ENCODE assay signal across 9 mouse cellular contexts in the genomic region with DNA sequence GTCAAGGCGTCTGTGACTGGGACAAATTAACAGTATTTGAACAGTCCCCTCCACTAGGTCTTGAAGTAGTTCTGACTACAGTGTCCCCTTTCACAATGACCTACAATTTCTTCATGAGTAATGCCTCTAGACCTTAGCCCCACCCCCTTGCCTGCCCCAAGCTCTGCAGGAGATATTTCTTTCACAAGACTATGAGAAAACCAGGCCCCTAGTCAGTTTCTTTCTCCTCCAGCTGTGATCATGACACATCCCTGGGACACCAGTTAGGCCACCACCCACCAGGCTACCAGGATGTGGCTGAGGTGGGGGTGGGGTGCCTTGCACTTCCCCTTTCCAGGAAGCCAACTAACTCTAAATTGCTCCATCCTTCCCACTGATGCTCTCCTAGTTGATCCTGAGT. TPM values are rescaled to one million over a fixed set of nuclear protein-coding genes. Genes with fewer than 3 reads are reported as not detected.
DNase-seq lines count a peak whose midpoint lies in the region; ATAC-seq and TF ChIP-seq lines count a peak whose summit lies in the region.
"Had no signal": no experiment of that assay in that cellular context is flagged by ENCODE, and none has a peak within 500 bp of the region (broad histone marks: within the 10 kb centered on the region; RNA-seq: fewer than 3 reads in every experiment).

No protein-coding gene starts in this region.

- no peaks in the 10 kb centered on the region for H3K36me3 ChIP-seq in liver, postnatal 0 days (replicated peaks; ENCODE audit: insufficient read depth, low read length)
- H3K36me3 ChIP-seq in forebrain, embryonic 16.5 days (ENCODE audit: control insufficient read depth, insufficient read depth): no peaks in the 10 kb centered on the region

- no peak overlapping the region for H3K4me2 ChIP-seq in liver, postnatal 0 days (ENCODE audit: low read depth, low read length)
- H3K4me2 ChIP-seq in forebrain, embryonic 16.5 days (ENCODE audit: low read length): no peak overlapping the region

- peak; percentile 4 for DNase-seq in adrenal gland, adult 8-10 months
- DNase-seq in adrenal gland, adult 18-20 months (ENCODE audit: low spot score in 2 of 2): no peak
- peak; percentile 85 for DNase-seq in 416B (ENCODE audit: low read depth)
- DNase-seq in c-Kit-positive CD71-negative TER-119-negative erythroid progenitor cells, embryonic 14.5 days (ENCODE audit: low read depth): peak; percentile 47
- DNase-seq in liver, postnatal 0 days: peak; percentile 50
- DNase-seq in thymus, postnatal 10 days (ENCODE audit: low spot score in 2 of 2): no peak
- DNase-seq: kidney, postnatal 25 days had no signal

- TF ChIP-seq EP300 in liver, postnatal 0 days (IDR thresholded peaks at IDR 0.05; ENCODE audit: low read depth): no peak

- no peaks in the 10 kb centered on the region for H3K9me3 ChIP-seq in liver, postnatal 0 days (ENCODE audit: low read length)
- H3K9me3 ChIP-seq in forebrain, embryonic 16.5 days (ENCODE audit: control insufficient read depth, low read length): no peaks in the 10 kb centered on the region

- H3K4me3 ChIP-seq in liver, postnatal 0 days (ENCODE audit: low read depth, low read length): no peak overlapping the region
- no peak overlapping the region for H3K4me3 ChIP-seq in forebrain, embryonic 16.5 days (replicated peaks; ENCODE audit: low read length)

- no peak for TF ChIP-seq CTCF in liver, postnatal 0 days (IDR thresholded peaks at IDR 0.05; ENCODE audit: low read depth)

- H3K27me3 ChIP-seq in liver, postnatal 0 days (ENCODE audit: insufficient read depth, low read length): no peaks in the 10 kb centered on the region
- H3K27me3 ChIP-seq in forebrain, embryonic 16.5 days (replicated peaks; ENCODE audit: control insufficient read depth, insufficient read depth, low read length): no peaks in the 10 kb centered on the region

- H3K9ac ChIP-seq in liver, postnatal 0 days (replicated peaks): no peak overlapping the region
- H3K9ac ChIP-seq in forebrain, embryonic 16.5 days (replicated peaks; ENCODE audit: low read depth, low read length): no peak overlapping the region

- WGBS in liver, postnatal 0 days (ENCODE audit: insufficient replicate concordance): 70% methylated on average over 1 of the region's 1 CpGs
- 78% methylated on average over 1 of the region's 1 CpGs for WGBS in forebrain, embryonic 16.5 days

- H3K4me1 ChIP-seq in liver, postnatal 0 days (ENCODE audit: insufficient read depth): no peaks in the 10 kb centered on the region
- H3K4me1 ChIP-seq in forebrain, embryonic 16.5 days (replicated peaks; ENCODE audit: control insufficient read depth, insufficient read depth, low read length): no peaks in the 10 kb centered on the region

- peak; percentile 70 for ATAC-seq in liver, postnatal 0 days
- no peak for ATAC-seq in forebrain, embryonic 16.5 days
- ATAC-seq in erythroblast, adult 5-6 weeks (replicated peaks; ENCODE audit: low FRiP score, poor library complexity, severe bottlenecking): no peak

- H3K27ac ChIP-seq in liver, postnatal 0 days (ENCODE audit: low read depth): peak overlapping the region; percentile 67
- no peak overlapping the region for H3K27ac ChIP-seq in forebrain, embryonic 16.5 days (ENCODE audit: low read length)

RNA-seq across cellular contexts. Expression of gene Il13ra1, which starts 29.0 kb away (rescaled TPM):
- total RNA-seq in adrenal gland, adult 8-10 months (2022): 10 to 100 TPM in 2 of 4 experiments, 1 to 10 TPM in 2; 6.6 to 13.5 (median 10.2) TPM
- 10 to 100 TPM in 1 of 2 experiments, 1 to 10 TPM in 1; 5.3 to 11.7 TPM for total RNA-seq in adrenal gland, adult 18-20 months (2021)
- polyA plus RNA-seq in liver, postnatal 0 days (2015; fragmentation: Nextera tagmentation; extraction: Ambion mirVana): 9.1 and 10.0 TPM in 2 replicates
- polyA plus RNA-seq in forebrain, embryonic 16.5 days (2015; fragmentation: Nextera tagmentation; extraction: Ambion mirVana): 5.9 and 6.5 TPM in 2 replicates
- total RNA-seq in erythroblast, adult 5-6 weeks (2015; ENCODE audit: low replicate concordance): 0.19 and 4.8 TPM in 2 replicates
- 2.8 and 4.4 TPM in 2 replicates for total RNA-seq in erythroblast, adult 5-6 weeks (2017; ENCODE audit: low replicate concordance)

Comparison
In these comparisons a context has a peak if more than half of its experiments do, and no peak if none do; other contexts are left out.
1. DNase-seq: peak in adrenal gland, adult 8-10 months (single experiment), 416B (single experiment), c-Kit-positive CD71-negative TER-119-negative erythroid progenitor cells, embryonic 14.5 days (single experiment) and liver, postnatal 0 days (single experiment); none in adrenal gland, adult 18-20 months (0 of 2) and thymus, postnatal 10 days (0 of 2).